ENCODE assay signal across 8 mouse cellular contexts in the genomic region with DNA sequence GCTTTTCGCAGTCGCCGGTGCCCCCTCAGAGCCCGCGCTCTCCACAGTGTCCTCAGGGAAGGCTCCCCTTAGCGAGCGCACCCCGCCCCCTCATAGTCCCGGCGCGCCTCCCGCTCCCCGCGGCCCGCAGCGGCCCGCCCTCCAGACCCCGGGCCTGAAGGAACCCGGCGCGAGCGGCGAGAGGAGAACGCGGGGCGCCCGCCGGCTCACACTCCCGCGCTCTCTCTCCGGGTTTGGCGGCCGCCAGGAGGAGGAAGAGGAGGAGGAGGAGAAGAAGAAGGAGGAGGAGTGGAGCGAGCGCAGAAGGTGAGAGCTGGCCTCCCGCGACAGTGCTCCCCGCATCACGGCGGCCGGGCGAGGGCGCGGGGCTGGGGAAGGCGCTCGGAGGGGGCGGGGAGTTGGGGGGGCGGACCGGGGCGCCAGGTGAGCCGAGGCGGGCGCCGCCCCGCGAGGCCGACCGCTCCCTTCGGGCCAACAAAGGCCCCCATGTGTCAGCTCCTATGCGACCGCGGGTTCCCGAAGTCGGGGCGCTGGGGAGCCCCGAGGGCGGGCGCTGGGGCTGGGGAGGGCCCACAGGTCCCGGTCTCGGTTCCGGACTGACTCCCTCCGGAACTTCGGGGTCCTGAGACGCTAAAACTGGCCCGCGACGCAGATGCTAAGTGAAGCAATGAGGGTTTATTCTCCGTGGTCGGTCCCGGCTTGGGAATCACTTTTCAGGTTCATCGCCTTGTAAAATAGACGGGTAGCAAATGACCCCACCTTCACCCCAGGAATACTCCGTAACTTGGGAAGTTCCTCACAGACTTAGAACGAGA. TPM values are rescaled to one million over a fixed set of nuclear protein-coding genes. Genes with fewer than 3 reads are reported as not detected.
DNase-seq lines count a peak whose midpoint lies in the region; ATAC-seq and TF ChIP-seq lines count a peak whose summit lies in the region.

No protein-coding gene starts in this region.

- H3K27ac ChIP-seq in kidney, postnatal 0 days = peak overlapping the region; percentile 60; the same call in 1 of the 2 replicates
- peak overlapping the region; percentile 69 for H3K27ac ChIP-seq in forebrain, embryonic 13.5 days
- H3K27ac ChIP-seq in limb, embryonic 11.5 days (replicated peaks; ENCODE audit: low read depth, low read length) = no peak overlapping the region; the same call in 1 of the 2 replicates
- H3K27ac ChIP-seq in midbrain, embryonic 14.5 days (replicated peaks; ENCODE audit: low read depth, low read length) = peak overlapping the region; percentile 86

- H3K36me3 ChIP-seq in kidney, postnatal 0 days (ENCODE audit: insufficient read depth, low read length) = no peaks in the 10 kb centered on the region
- H3K36me3 ChIP-seq in forebrain, embryonic 13.5 days (ENCODE audit: poor library complexity, severe bottlenecking) = no peaks in the 10 kb centered on the region
- no peaks in the 10 kb centered on the region for H3K36me3 ChIP-seq in limb, embryonic 11.5 days (ENCODE audit: control insufficient read depth, insufficient read depth, low read length)
- no peaks in the 10 kb centered on the region for H3K36me3 ChIP-seq in midbrain, embryonic 14.5 days (ENCODE audit: control insufficient read depth, insufficient read depth, low read length)

- H3K4me3 ChIP-seq in kidney, postnatal 0 days (replicated peaks; ENCODE audit: low read depth, low read length) = peak overlapping the region; percentile 87
- H3K4me3 ChIP-seq in forebrain, embryonic 13.5 days = peak overlapping the region; percentile 87
- peak overlapping the region; percentile 62 for H3K4me3 ChIP-seq in limb, embryonic 11.5 days (ENCODE audit: low read depth, low read length)
- peak overlapping the region; percentile 93 for H3K4me3 ChIP-seq in midbrain, embryonic 14.5 days (replicated peaks; ENCODE audit: low read depth, low read length)

- H3K27me3 ChIP-seq in kidney, postnatal 0 days (ENCODE audit: insufficient read depth, low read length) = no peaks in the 10 kb centered on the region
- H3K27me3 ChIP-seq in forebrain, embryonic 13.5 days = peaks cover 16% of the 10 kb centered on the region; the same call in 1 of the 2 replicates
- no peaks in the 10 kb centered on the region for H3K27me3 ChIP-seq in limb, embryonic 11.5 days (ENCODE audit: control insufficient read depth, insufficient read depth, low read length)
- H3K27me3 ChIP-seq in midbrain, embryonic 14.5 days (ENCODE audit: control insufficient read depth, insufficient read depth, low read length) = no peaks in the 10 kb centered on the region

- no peaks in the 10 kb centered on the region for H3K4me1 ChIP-seq in kidney, postnatal 0 days (replicated peaks; ENCODE audit: insufficient read depth, low read length)
- peaks cover 13% of the 10 kb centered on the region for H3K4me1 ChIP-seq in forebrain, embryonic 13.5 days
- peaks cover 5% of the 10 kb centered on the region; the same call in 1 of the 2 replicates for H3K4me1 ChIP-seq in limb, embryonic 11.5 days (ENCODE audit: control insufficient read depth, insufficient read depth, low read length)
- peaks cover 18% of the 10 kb centered on the region for H3K4me1 ChIP-seq in midbrain, embryonic 14.5 days (ENCODE audit: control insufficient read depth, insufficient read depth, low read length)

- H3K9me3 ChIP-seq in kidney, postnatal 0 days (replicated peaks; ENCODE audit: low read length) = no peaks in the 10 kb centered on the region
- no peaks in the 10 kb centered on the region for H3K9me3 ChIP-seq in forebrain, embryonic 13.5 days (replicated peaks)
- H3K9me3 ChIP-seq in limb, embryonic 11.5 days (ENCODE audit: control insufficient read depth, low read length) = no peaks in the 10 kb centered on the region
- H3K9me3 ChIP-seq in midbrain, embryonic 14.5 days (ENCODE audit: control insufficient read depth, low read length) = no peaks in the 10 kb centered on the region

- DNase-seq in kidney, postnatal 0 days (ENCODE audit: low spot score) = peak; percentile 38
- no peak for DNase-seq in kidney, postnatal 4 days
- peak; percentile 30 for DNase-seq in NIH3T3 (ENCODE audit: low read depth)
- peak; percentile 49 for DNase-seq in limb, embryonic 11.5 days (ENCODE audit: low spot score)
- DNase-seq in midbrain, embryonic 14.5 days = peak; percentile 76
- peak; percentile 64 for DNase-seq in thymus, postnatal 4 days
- no peak for DNase-seq in adrenal gland, postnatal 25 days

- peak; percentile 79 for ATAC-seq in kidney, postnatal 0 days (replicated peaks; ENCODE audit: low FRiP score, low read depth)
- peak; percentile 94 for ATAC-seq in forebrain, embryonic 13.5 days
- ATAC-seq in limb, embryonic 11.5 days (ENCODE audit: insufficient number of reproducible peaks, low FRiP score, low TSS enrichment, low read depth) = peak; percentile 59
- peak; percentile 88 for ATAC-seq in midbrain, embryonic 14.5 days (ENCODE audit: low FRiP score, low TSS enrichment)

- under 1% methylated on average over 72 of the region's 84 CpGs for WGBS in kidney, postnatal 0 days
- under 1% methylated on average over 66 of the region's 84 CpGs for WGBS in forebrain, embryonic 13.5 days
- under 1% methylated on average over 76 of the region's 84 CpGs for WGBS in limb, embryonic 11.5 days
- under 1% methylated on average over 81 of the region's 84 CpGs for WGBS in midbrain, embryonic 14.5 days

- H3K4me2 ChIP-seq in kidney, postnatal 0 days (ENCODE audit: low read length) = peak overlapping the region; percentile 99
- peak overlapping the region; percentile 92 for H3K4me2 ChIP-seq in forebrain, embryonic 13.5 days
- H3K4me2 ChIP-seq in limb, embryonic 11.5 days (ENCODE audit: low read depth, severe bottlenecking) = peak overlapping the region; percentile 91
- H3K4me2 ChIP-seq in midbrain, embryonic 14.5 days (ENCODE audit: low read length) = peak overlapping the region; percentile 84

- TF ChIP-seq CTCF in kidney, postnatal 0 days (IDR thresholded peaks at IDR 0.05; ENCODE audit: low read depth) = no peak

- peak overlapping the region; percentile 74 for H3K9ac ChIP-seq in kidney, postnatal 0 days (ENCODE audit: low read depth, low read length)
- H3K9ac ChIP-seq in forebrain, embryonic 13.5 days = peak overlapping the region; percentile 87
- peak overlapping the region; percentile 64 for H3K9ac ChIP-seq in limb, embryonic 11.5 days (ENCODE audit: low read length)
- H3K9ac ChIP-seq in midbrain, embryonic 14.5 days (replicated peaks; ENCODE audit: low read length) = peak overlapping the region; percentile 95

RNA-seq across cellular contexts. Expression of gene Pak1, which starts 0.5 kb away (rescaled TPM):
- 12.4 and 14.6 TPM in 2 replicates for polyA plus RNA-seq in kidney, postnatal 0 days (2015; fragmentation: Nextera tagmentation; extraction: Ambion mirVana)
- 102 and 104 TPM in 2 replicates for polyA plus RNA-seq in forebrain, embryonic 13.5 days (2015; fragmentation: Nextera tagmentation; extraction: Ambion mirVana)
- 33.2 and 39.4 TPM in 2 replicates for polyA plus RNA-seq in limb, embryonic 11.5 days (2014; fragmentation: Nextera tagmentation; extraction: Ambion mirVana)
- polyA plus RNA-seq in midbrain, embryonic 14.5 days (2014; fragmentation: Nextera tagmentation; extraction: Ambion mirVana) = 117 and 171 TPM in 2 replicates
- total RNA-seq in adrenal gland, postnatal 25 days (2021) = 20.5 and 26.5 TPM in 2 replicates

RNA-seq across cellular contexts. Expression of gene Aqp11, which starts 50.8 kb away (rescaled TPM):
- 36.9 and 40.9 TPM in 2 replicates for polyA plus RNA-seq in kidney, postnatal 0 days (2015; fragmentation: Nextera tagmentation; extraction: Ambion mirVana)
- polyA plus RNA-seq in forebrain, embryonic 13.5 days (2015; fragmentation: Nextera tagmentation; extraction: Ambion mirVana) = 5.9 and 6.8 TPM in 2 replicates
- 2.7 and 2.8 TPM in 2 replicates for polyA plus RNA-seq in limb, embryonic 11.5 days (2014; fragmentation: Nextera tagmentation; extraction: Ambion mirVana)
- polyA plus RNA-seq in midbrain, embryonic 14.5 days (2014; fragmentation: Nextera tagmentation; extraction: Ambion mirVana) = 17.2 and 18.5 TPM in 2 replicates
- total RNA-seq in adrenal gland, postnatal 25 days (2021) = 4.0 and 5.2 TPM in 2 replicates

Comparison
In these comparisons a context has a peak if more than half of its experiments do, and no peak if none do; other contexts are left out.
1. DNase-seq: peak in kidney, postnatal 0 days (single experiment), NIH3T3 (single experiment), limb, embryonic 11.5 days (single experiment), midbrain, embryonic 14.5 days (single experiment) and thymus, postnatal 4 days (single experiment); none in kidney, postnatal 4 days (0 of 2) and adrenal gland, postnatal 25 days (single experiment).
2. Peak in every context shown above with its lines, with median percentiles within 50 percentile points of each other: ATAC-seq, H3K4me2 ChIP-seq, H3K4me3 ChIP-seq and H3K9ac ChIP-seq.